Mouse (Mus musculus) urinary bladder, postnatal 36 days (tissue): ENCODE results near the gene Dnah17.

Source experiments
- DNase-seq, 2 experiments: peaks; one replicate each; pipeline ENCODE4 v3.0.0; 2022; ENCODE audit warnings: low spot score in 2 of 2, mixed read lengths in 1 of 2

The Dnah17 gene

GRCm38 (mm10) chr11:118143731-118144130 is 13.3 kb upstream of the Dnah17 start:
- no peak for DNase-seq

GRCm38 (mm10) chr11:118142547-118143165 is 12.2 kb upstream of the Dnah17 start:
- DNase-seq, result no peak

- DNase-seq, result no peak
Observed at GRCm38 (mm10) chr11:118140771-118141565, 10.5 kb upstream of the Dnah17 start.

GRCm38 (mm10) chr11:118138347-118138746 is 7.9 kb upstream of the Dnah17 start:
- no peak for DNase-seq

DNA sequence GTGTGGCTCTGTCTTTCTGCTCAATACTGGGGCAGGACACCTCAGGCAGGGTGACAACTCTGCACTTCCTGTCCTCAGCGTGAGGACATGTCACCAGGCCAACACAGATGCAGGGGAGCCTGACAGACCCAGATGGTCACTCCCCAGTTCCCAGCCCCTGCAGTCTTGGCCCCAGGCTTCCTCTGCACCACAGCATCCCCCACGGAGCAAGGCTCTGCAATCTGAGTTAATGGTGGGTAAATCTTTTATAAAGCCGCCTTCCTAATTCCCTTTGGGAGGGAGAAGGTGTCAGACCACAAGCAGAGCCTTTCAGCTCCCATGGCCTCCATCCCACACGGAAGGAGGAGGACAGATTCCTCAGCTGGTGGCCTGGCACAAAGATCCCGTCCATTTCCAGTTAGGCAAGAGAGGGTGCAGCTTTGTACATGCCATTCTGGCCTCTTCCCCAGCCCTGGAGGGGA is 5.8 kb upstream of the Dnah17 start:
- DNase-seq, result no peak

GRCm38 (mm10) chr11:118135271-118135670 is 4.8 kb upstream of the Dnah17 start:
- no peak for DNase-seq

- DNase-seq, result no peak
Observed at GRCm38 (mm10) chr11:118133752-118134169, 3.3 kb upstream of the Dnah17 start.

DNA sequence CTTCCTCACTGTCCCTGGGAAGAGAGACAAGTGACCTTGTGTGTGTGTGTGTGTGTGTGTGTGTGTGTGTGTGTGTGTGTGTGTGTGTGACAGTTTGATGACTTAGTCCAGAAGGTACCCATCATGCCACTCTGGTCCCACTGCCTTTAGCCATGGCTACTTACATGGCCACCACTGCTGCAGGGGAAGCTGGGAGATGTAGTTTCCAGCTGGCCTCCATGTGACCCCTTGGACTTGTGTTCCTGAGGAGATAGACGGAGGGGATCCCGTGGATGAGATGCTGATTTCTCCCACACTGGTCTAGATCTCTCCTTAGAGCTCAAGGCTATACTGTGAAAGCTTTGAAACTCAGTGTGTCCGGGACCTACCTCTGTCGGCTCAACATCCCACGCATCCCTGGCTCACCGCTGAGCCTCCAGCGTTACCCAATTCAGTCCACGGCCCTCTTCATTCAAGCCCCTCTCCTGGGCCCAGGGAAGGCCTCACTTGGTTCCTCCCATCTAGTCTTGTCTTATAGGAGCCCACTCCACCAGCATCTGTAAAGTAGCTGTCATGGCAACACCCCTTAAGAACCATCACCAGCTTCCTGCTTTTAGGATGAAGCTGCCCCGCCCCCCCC is 2.8 kb upstream of the Dnah17 start:
- DNase-seq, result no peak

DNA sequence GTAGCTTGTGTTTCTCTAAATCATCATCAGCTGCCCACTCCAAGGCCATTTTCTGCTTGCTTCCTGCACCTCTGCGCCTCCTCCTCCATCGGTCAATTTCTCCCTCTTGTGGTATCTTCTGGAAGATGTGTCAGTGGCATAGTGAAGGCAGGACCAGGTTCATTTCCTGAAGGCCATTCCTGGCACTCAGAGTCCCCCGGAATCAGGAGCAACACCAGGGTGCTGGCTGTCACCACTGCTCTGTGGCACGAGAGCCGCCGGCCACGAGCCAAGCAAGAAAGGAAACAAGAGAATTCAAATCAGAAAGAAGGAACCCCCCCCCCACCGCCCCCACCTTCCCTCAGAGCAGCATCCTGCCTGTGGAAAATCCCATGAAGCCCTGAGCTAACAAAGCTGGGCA is 1.7 kb upstream of the Dnah17 start:
- DNase-seq, result no peak

DNA sequence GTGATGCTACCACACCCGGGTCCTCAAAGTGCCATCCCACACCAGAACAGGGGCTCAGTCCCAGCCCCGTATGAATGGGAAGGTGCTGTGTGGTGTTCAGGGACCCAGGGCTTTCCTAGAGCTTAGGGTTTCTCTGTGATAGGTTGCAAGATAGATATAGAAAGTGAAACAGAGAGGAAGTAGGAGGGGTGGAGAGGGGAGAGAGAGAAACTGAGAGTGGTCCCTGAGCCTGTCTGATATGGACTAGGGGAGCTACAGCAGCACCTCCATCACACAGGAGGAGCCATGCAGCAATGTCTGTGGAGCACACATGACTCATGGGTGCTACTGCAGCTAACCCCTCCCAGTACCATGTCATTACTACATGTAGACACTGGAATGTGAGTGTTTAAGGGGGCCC is 622 bp downstream of the Dnah17 start:
- DNase-seq, result no peak

DNA sequence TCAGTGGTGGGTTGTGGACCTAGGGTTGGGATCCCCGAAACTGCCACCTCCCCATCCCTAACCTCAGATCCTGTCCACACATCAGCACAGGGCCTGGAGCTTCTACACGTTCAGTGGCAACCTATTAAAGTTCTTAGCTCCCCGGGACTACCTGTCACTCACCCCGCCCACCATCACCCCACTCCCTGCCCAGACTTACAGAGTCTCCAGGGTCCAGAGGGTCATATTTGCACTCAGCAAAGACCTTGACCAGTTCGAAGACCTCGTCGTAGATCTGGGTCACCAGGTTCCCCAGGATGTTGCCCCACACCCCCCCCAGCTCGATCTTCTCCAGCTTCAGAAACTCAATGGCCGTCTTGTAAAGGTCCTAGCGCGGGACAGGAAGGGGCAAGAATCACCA is 8.8 kb downstream of the Dnah17 start:
- no peak for DNase-seq

DNA sequence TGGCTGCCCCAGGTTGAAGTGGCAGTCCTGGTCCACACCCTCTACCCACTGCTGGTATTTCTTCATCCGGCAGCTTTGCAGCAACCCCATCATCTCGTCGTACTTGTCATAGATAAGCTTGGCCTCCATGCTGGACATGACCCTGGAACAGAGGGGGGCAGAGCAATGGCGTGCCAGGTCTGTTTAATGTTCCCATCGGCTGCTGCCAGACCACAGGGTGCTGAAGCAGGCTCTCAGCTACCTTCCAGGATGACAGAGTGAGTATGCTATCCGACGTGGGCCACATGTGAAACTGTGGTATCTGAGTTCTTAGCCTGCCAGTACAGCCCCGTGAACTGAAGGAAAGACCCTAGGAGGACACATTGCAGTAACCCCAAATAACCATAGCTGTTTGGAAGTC is 11.7 kb downstream of the Dnah17 start:
- DNase-seq, result no peak

GRCm38 (mm10) chr11:118114581-118115110 is 15.8 kb downstream of the Dnah17 start:
- no peak for DNase-seq

GRCm38 (mm10) chr11:118113516-118114205 is 16.8 kb downstream of the Dnah17 start:
- no peak for DNase-seq

- peak; percentile 72 to 75 for DNase-seq
Observed at GRCm38 (mm10) chr11:118104001-118104400, 26.4 kb downstream of the Dnah17 start.

GRCm38 (mm10) chr11:118103383-118103782 is 27.1 kb downstream of the Dnah17 start:
- no peak for DNase-seq

DNA sequence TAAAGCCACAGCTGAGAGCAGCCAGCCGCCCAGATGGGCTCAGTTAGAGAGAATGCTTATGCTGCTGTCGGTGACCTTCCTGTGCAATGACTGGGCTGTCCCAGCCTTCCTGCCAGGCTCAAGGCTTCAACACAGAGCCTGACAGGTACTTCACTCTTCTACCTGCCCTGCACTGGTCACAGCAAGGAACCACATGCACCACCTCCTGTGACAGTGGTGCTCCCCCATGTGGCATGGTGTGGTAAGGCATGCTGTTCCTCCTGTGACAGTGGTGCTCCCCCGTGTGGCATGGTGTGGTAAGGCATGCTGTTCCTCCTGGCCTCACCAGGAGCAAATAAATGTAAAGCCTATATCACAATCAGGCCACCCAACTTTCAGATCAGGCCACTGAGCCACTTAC is 27.6 kb downstream of the Dnah17 start:
- peak; percentile 85 to 90 for DNase-seq

DNA sequence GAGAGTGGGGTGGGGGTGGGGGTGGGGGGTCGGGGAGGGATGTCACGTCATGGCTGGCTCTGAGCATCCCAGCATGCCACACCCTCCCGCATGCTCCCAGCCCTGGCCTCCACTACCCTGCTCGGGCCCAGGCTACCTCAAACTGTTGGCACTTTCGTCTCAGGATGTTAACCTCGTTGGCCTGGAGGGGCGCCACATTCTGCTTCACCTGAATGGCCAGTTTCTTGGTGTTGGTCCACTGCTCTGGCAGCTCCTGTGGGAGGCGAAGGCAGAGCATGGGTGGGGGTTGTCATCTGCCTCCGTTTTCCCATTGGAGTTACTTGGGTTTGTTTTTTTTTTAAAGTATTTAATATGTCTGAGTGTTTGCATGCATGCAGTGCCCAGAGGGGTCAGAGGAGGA is 29.3 kb downstream of the Dnah17 start:
- DNase-seq, result no peak

- no peak for DNase-seq
Observed at GRCm38 (mm10) chr11:118096736-118097135, 33.7 kb downstream of the Dnah17 start.

GRCm38 (mm10) chr11:118095004-118095403 is 35.4 kb downstream of the Dnah17 start:
- DNase-seq, result no peak

DNA sequence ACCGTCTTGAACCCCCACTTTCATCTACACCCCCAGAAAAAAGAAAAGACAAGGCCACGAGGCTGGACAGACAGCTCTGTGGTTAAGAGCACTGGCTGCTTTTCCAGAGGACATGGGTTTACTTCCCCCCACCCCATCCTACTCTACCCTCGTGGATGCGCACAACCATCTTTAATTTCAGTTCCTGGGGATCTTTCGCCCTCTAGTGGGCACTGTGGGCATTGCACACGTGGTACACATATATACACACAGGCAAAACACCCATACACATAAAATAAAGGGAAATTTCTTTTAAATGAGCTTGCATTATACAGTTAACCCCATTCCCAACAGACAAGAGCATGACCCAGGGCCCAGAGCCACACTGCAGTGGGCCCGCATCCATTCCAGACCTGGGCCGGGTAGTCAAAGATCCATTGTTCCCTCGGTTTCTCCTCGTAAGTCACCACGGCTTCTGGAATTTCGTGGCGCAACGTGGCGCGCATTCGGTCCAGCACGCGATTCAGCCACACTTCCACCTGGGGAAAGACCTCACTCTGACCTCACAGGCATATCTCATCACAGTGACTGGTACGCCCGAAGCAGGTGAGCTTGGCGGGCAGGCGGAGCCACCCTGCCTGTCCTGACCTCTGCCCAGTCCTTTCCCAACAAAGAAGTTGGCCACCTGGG is 39.3 kb downstream of the Dnah17 start:
- DNase-seq, result no peak
